Mouse (Mus musculus) G1E (cell line): ENCODE results near the gene Bcl2l11.

ENCODE experiments used
- CTCF ChIP-seq: IDR thresholded peaks from 2 replicates; pipeline ENCODE4 v1.5.1; 2012; ENCODE audit warnings: low read depth, low read length, inconsistent platforms, mixed read lengths
- GATA2 ChIP-seq: IDR thresholded peaks from 2 replicates; pipeline ENCODE4 v1.6.1; 2012; ENCODE audit warnings: low read depth, low read length, inconsistent platforms, borderline replicate concordance
- POLR2AphosphoS5 ChIP-seq: IDR thresholded peaks from 2 replicates; pipeline ENCODE4 v1.6.1; 2012; ENCODE audit warnings: low read depth, low read length, inconsistent platforms; ENCODE audit not compliant: insufficient replicate concordance
- TAL1 ChIP-seq: conservative IDR thresholded peaks from 2 replicates; pipeline ENCODE4 v1.6.1; 2012; ENCODE audit warnings: low read depth, low read length, inconsistent platforms, mixed read lengths

DNA sequence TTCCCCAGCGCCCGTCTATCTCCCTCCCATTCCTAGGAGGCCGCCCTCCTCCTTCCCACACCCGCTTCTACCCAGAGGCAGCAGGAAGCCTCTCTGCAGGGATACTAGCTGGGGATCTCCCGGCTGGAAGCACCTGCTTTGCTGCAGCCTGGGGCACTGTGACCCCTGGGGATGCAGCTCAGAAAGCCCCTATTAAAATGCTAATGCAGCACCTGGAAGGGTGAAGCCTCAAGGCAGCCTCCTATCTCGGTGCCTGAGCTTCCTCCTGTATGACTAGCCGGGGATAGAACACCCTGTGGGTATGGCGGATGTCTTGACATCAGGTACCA, 86.0 kb downstream of the Bcl2l11 start:
- TF ChIP-seq CTCF (no peak), GATA2 (no peak), TAL1 (no peak), POLR2AphosphoS5 (no peak)
